Mouse (Mus musculus) embryonic facial prominence, embryonic 11.5 days (tissue): ENCODE data around the gene Sucnr1. TPM values are rescaled to one million over a fixed set of nuclear protein-coding genes. Genes with fewer than 3 reads are reported as not detected.

Experiments used
- ATAC-seq: fragments of 200-750 bp; cut with Nextera tagmentation; replicated peaks from 2 replicates; pipeline ENCODE4 v1.8.0; 2017; ENCODE audit warnings: low read depth; ENCODE audit not compliant: insufficient number of reproducible peaks, low FRiP score, low TSS enrichment
- DNase-seq: peaks from one replicate; pipeline ENCODE4 v3.0.0-alpha.2; 2015; ENCODE audit warnings: low spot score
- H3K27ac ChIP-seq: fragments of 300-500 bp; sonication (generic); replicated peaks from 2 replicates; pipeline ENCODE4 v1.5.1; 2014; ENCODE audit warnings: mild to moderate bottlenecking, low read depth, low read length, control low read depth
- H3K27me3 ChIP-seq: fragments of 300-500 bp; sonication (generic); 2 replicates; pipeline ENCODE4 v1.6.1; 2014; ENCODE audit warnings: mild to moderate bottlenecking, low read length, moderate library complexity, mixed read lengths; ENCODE audit not compliant: control insufficient read depth, insufficient read depth
- H3K36me3 ChIP-seq: fragments of 300-500 bp; sonication (generic); replicated peaks from 2 replicates; pipeline ENCODE4 v1.6.1; 2014; ENCODE audit warnings: low read depth, mild to moderate bottlenecking, low read length, moderate library complexity, mixed read lengths; ENCODE audit not compliant: control insufficient read depth, insufficient read depth
- H3K4me1 ChIP-seq: fragments of 300-500 bp; sonication (generic); 2 replicates; pipeline ENCODE4 v1.6.1; 2014; ENCODE audit warnings: low read length, mixed read lengths; ENCODE audit not compliant: control insufficient read depth, insufficient read depth
- H3K4me2 ChIP-seq: fragments of 300-500 bp; sonication (generic); 2 replicates; pipeline ENCODE4 v1.6.1; 2014; ENCODE audit warnings: low read depth, mild to moderate bottlenecking, control low read depth, low read length, moderate library complexity
- H3K4me3 ChIP-seq: fragments of 300-500 bp; sonication (generic); 2 replicates; pipeline ENCODE4 v1.5.1; 2014; ENCODE audit warnings: low read depth, low read length, control low read depth
- H3K9ac ChIP-seq: fragments of 300-500 bp; sonication (generic); replicated peaks from 2 replicates; pipeline ENCODE4 v1.6.1; 2014; ENCODE audit warnings: mild to moderate bottlenecking, control low read depth, low read length
- H3K9me3 ChIP-seq: fragments of 300-500 bp; sonication (generic); replicated peaks from 2 replicates; pipeline ENCODE4 v1.6.1; 2016; ENCODE audit warnings: mild to moderate bottlenecking, low read length, inconsistent platforms, mixed read lengths; ENCODE audit not compliant: control insufficient read depth
- WGBS: fragments of 180-500 bp; shearing (Covaris S2); extraction: QIAGEN DNeasy Blood & Tissue Kit; methylation state at CpG from one replicate; pipeline ENCODE4 v1.1.7; 2014; 5-methylcytosine and 5-hydroxymethylcytosine counted together
- polyA plus RNA-seq: library from polyadenylated mRNA; unstranded; fragments of >200 nt; fragmentation: Nextera tagmentation; extraction: Ambion mirVana; gene quantifications from 2 replicates; pipeline ENCODE4 v1.2.1, GENCODE M21; 2014

The Sucnr1 gene
- polyA plus RNA-seq, 1 experiment from 2014 or later: not detected

DNA sequence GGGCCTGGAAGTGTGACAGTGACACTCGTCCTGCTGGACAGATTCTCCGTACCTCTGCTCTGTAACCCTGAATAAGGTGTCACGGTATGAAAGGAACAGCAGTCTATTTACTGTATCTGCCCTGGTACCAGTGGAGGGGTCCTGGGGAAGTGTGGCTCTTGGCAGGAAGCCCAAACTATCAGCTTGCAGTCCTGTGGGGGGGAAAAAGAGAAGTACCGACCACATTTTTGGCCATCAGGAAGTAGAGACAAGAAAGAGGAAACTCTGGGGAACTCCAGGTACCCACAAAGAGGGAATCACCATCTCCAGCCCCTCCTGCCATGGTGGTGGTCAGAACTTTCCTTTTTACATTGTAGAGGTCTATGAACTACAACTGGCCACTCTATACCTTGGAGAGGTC, 1.1 kb upstream of the Sucnr1 start:
- Histone ChIP-seq H3K4me2 (no peak overlapping the region), H3K27me3 (no peaks in the 10 kb centered on the region), H3K27ac (no peak overlapping the region), H3K36me3 (no peaks in the 10 kb centered on the region), H3K4me3 (no peak overlapping the region), H3K4me1 (no peaks in the 10 kb centered on the region), H3K9me3 (no peaks in the 10 kb centered on the region), H3K9ac (no peak overlapping the region)
- ATAC-seq (no peak), DNase-seq (no peak)
- 60% methylated on average over 4 of the region's 4 CpGs for WGBS

DNA sequence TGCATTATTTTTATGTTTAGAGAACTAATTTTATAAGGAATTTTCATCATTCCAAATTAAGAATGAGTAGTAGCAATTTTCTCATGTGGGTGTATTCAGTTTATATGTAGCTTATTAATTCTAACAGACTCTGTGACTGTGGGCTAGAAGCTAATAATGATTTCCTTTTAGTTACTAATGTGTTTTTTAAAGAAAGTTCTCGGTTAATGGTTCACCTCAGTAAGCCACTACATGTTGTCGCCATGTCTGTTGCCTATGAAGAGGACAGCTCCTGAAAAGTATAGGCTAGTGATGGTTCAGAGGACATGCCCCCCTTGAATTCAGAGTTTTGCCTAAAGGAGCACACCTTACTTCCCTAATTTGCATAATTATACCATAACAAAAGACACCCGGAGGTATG, 1.1 kb downstream of the Sucnr1 start:
- Histone ChIP-seq H3K9ac (no peak overlapping the region), H3K4me3 (no peak overlapping the region), H3K9me3 (no peaks in the 10 kb centered on the region), H3K27ac (no peak overlapping the region), H3K4me2 (no peak overlapping the region), H3K4me1 (no peaks in the 10 kb centered on the region), H3K27me3 (no peaks in the 10 kb centered on the region), H3K36me3 (no peaks in the 10 kb centered on the region)
- ATAC-seq (no peak), DNase-seq (no peak)
- 89% methylated on average over 3 of the region's 3 CpGs for WGBS

GRCm38 (mm10) chr3:60085729-60086128, 4.1 kb downstream of the Sucnr1 start:
- Histone ChIP-seq H3K4me2 (no peak overlapping the region), H3K4me3 (no peak overlapping the region), H3K4me1 (no peaks in the 10 kb centered on the region), H3K36me3 (no peaks in the 10 kb centered on the region), H3K9ac (no peak overlapping the region), H3K27me3 (no peaks in the 10 kb centered on the region), H3K9me3 (no peaks in the 10 kb centered on the region), H3K27ac (no peak overlapping the region)
- no peak for DNase-seq
- 92% methylated on average over 2 of the region's 2 CpGs for WGBS
- ATAC-seq: no peak

DNA sequence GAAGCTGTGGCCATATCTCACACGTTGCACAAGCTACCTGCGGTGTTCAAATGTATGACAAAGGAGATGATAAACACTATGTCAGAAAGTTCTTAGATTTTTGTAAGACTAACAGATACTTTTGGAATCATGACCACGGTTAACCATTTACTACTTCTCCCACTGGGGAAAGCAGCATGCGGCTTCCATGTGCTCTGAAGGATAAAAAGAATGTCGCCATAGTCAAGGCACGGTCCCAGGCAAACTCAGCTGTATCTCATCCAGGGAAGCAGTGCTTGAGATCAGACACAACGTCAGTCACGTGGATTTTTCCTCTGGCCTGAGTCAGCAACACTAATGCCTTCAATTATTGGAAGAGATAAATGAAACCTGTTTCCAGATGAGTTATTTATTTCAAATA, 9.7 kb downstream of the Sucnr1 start:
- Histone ChIP-seq H3K9me3 (no peaks in the 10 kb centered on the region), H3K4me1 (no peaks in the 10 kb centered on the region), H3K4me3 (no peak overlapping the region), H3K4me2 (no peak overlapping the region), H3K27ac (no peak overlapping the region), H3K36me3 (no peaks in the 10 kb centered on the region), H3K9ac (no peak overlapping the region), H3K27me3 (no peaks in the 10 kb centered on the region)
- ATAC-seq (no peak), DNase-seq (no peak)
- 82% methylated on average over 8 of the region's 8 CpGs for WGBS

GRCm38 (mm10) chr3:60094386-60095156, 12.9 kb downstream of the Sucnr1 start:
- H3K4me2 ChIP-seq: no peak overlapping the region
- 84% methylated on average over 2 of the region's 2 CpGs for WGBS
- H3K36me3 ChIP-seq: no peaks in the 10 kb centered on the region
- H3K4me1 ChIP-seq: no peaks in the 10 kb centered on the region
- no peaks in the 10 kb centered on the region for H3K9me3 ChIP-seq
- ATAC-seq: no peak
- no peak overlapping the region for H3K4me3 ChIP-seq
- no peak overlapping the region for H3K9ac ChIP-seq
- no peaks in the 10 kb centered on the region for H3K27me3 ChIP-seq
- DNase-seq: no peak
- no peak overlapping the region for H3K27ac ChIP-seq

DNA sequence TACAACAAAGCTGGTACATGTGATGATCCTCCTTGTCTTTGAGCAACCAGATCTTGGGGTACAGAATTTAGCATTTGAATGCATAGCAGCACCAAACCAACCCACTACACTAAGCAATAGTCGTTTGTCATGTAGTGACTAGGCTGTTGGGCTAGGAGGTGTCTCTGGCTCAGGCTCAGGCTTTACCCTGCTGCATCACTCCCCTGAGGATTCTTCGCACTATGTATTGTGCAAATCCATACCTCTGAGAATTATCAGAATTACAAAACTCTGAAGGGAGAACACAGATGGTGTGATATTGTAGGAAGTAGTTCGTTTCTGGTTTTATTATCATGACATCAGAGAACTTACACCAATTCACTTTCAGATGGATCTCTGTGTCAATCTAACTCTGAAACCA, 15.3 kb downstream of the Sucnr1 start:
- no peak overlapping the region for H3K4me2 ChIP-seq
- no peak for ATAC-seq
- no peaks in the 10 kb centered on the region for H3K27me3 ChIP-seq

GRCm38 (mm10) chr3:60097485-60097884, 15.8 kb downstream of the Sucnr1 start:
- WGBS: 81% methylated on average over 2 of the region's 2 CpGs
- Histone ChIP-seq H3K27me3 (no peaks in the 10 kb centered on the region), H3K9ac (no peak overlapping the region), H3K27ac (no peak overlapping the region), H3K4me3 (no peak overlapping the region), H3K9me3 (no peaks in the 10 kb centered on the region), H3K4me1 (no peaks in the 10 kb centered on the region), H3K36me3 (no peaks in the 10 kb centered on the region), H3K4me2 (no peak overlapping the region)
- ATAC-seq (no peak), DNase-seq (no peak)

More for the DNA sequence above, 15.3 kb downstream of the Sucnr1 start:
- Histone ChIP-seq H3K4me3 (no peak overlapping the region), H3K9me3 (no peaks in the 10 kb centered on the region), H3K36me3 (no peaks in the 10 kb centered on the region), H3K9ac (no peak overlapping the region), H3K27ac (no peak overlapping the region), H3K4me1 (no peaks in the 10 kb centered on the region)
- 79% methylated on average over 3 of the region's 3 CpGs for WGBS
- no peak for DNase-seq

- Histone ChIP-seq H3K9ac (no peak overlapping the region), H3K4me2 (no peak overlapping the region), H3K4me1 (no peaks in the 10 kb centered on the region), H3K36me3 (no peaks in the 10 kb centered on the region), H3K27ac (no peak overlapping the region), H3K27me3 (no peaks in the 10 kb centered on the region), H3K4me3 (no peak overlapping the region), H3K9me3 (no peaks in the 10 kb centered on the region)
- WGBS: 75% methylated on average over 1 of the region's 1 CpGs
- ATAC-seq (no peak), DNase-seq (no peak)
Measured at GRCm38 (mm10) chr3:60098521-60098920, 16.9 kb downstream of the Sucnr1 start.
